Mouse (Mus musculus) intestine, embryonic 16.5 days (tissue): Measurements from ENCODE around the gene Chst11. TPM values are rescaled to one million over a fixed set of nuclear protein-coding genes. Genes with fewer than 3 reads are reported as not detected.

Source experiments
- ATAC-seq: fragments of 200-750 bp; cut with Nextera tagmentation; 2 replicates; pipeline ENCODE4 v1.8.0; 2017; ENCODE audit warnings: moderate TSS enrichment, moderate library complexity
- H3K27ac ChIP-seq: fragments of 300-500 bp; sonication (generic); 2 replicates; pipeline ENCODE4 v1.5.1; 2014; ENCODE audit warnings: mild to moderate bottlenecking, low read length
- H3K27me3 ChIP-seq: fragments of 300-500 bp; sonication (generic); replicated peaks from 2 replicates; pipeline ENCODE4 v1.6.1; 2014; ENCODE audit warnings: low read length, control low read depth, mixed read lengths; ENCODE audit not compliant: control insufficient read depth, insufficient read depth
- H3K36me3 ChIP-seq: fragments of 300-500 bp; sonication (generic); 2 replicates; pipeline ENCODE4 v1.6.1; 2014; ENCODE audit warnings: low read length, control low read depth; ENCODE audit not compliant: control insufficient read depth, insufficient read depth
- H3K4me1 ChIP-seq: fragments of 300-500 bp; sonication (generic); 2 replicates; pipeline ENCODE4 v1.6.1; 2014; ENCODE audit warnings: low read length, control low read depth, mixed read lengths; ENCODE audit not compliant: control insufficient read depth, insufficient read depth
- H3K4me2 ChIP-seq: fragments of 300-500 bp; sonication (generic); 2 replicates; pipeline ENCODE4 v1.6.1; 2014; ENCODE audit warnings: low read depth, low read length, control low read depth
- H3K4me3 ChIP-seq: fragments of 300-500 bp; sonication (generic); 2 replicates; pipeline ENCODE4 v1.5.1; 2014; ENCODE audit warnings: mild to moderate bottlenecking, low read length
- H3K9ac ChIP-seq: fragments of 300-500 bp; sonication (generic); 2 replicates; pipeline ENCODE4 v1.6.1; 2014; ENCODE audit warnings: low read depth, low read length
- H3K9me3 ChIP-seq: fragments of 300-500 bp; sonication (generic); 2 replicates; pipeline ENCODE4 v1.6.1; 2016; ENCODE audit warnings: low read length, control low read depth; ENCODE audit not compliant: control insufficient read depth
- WGBS: fragments of 180-500 bp; shearing (Covaris S2); extraction: QIAGEN DNeasy Blood & Tissue Kit; methylation state at CpG from one replicate; pipeline ENCODE4 v1.1.7; 2014; 5-methylcytosine and 5-hydroxymethylcytosine counted together
- polyA plus RNA-seq: library from polyadenylated mRNA; unstranded; fragments of >200 nt; fragmentation: Nextera tagmentation; extraction: Ambion mirVana; gene quantifications from 2 replicates; pipeline ENCODE4 v1.2.1, GENCODE M21; 2015

The Chst11 gene
- polyA plus RNA-seq, 1 experiment from 2014 or later: 0.88 TPM

DNA sequence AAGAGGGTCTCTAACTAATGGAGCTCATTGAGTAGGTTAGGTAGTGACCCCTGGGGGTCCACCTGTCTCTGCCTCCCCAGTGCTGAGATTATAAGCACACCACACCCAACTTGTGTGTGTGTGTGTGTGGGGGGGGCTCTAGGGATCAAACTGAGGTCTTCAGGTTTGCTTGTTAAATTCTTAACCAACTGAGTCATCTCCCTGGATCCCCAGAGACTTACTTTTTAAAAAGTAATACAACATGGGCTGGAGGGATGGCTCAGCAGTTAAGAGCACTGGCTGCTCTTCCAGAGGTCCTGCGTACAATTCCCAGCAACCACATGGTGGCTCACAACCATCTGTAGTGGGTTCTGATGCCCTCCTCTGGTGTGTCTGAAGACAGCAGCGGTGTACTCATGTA lies 15.4 kb downstream of the Chst11 start:
- Histone ChIP-seq H3K9me3 (no peaks in the 10 kb centered on the region), H3K27ac (no peak overlapping the region), H3K9ac (no peak overlapping the region), H3K27me3 (no peaks in the 10 kb centered on the region), H3K36me3 (no peaks in the 10 kb centered on the region), H3K4me3 (no peak overlapping the region), H3K4me2 (no peak overlapping the region), H3K4me1 (peaks cover 11% of the 10 kb centered on the region)
- ATAC-seq: no peak
- 98% methylated on average over 2 of the region's 2 CpGs for WGBS

DNA sequence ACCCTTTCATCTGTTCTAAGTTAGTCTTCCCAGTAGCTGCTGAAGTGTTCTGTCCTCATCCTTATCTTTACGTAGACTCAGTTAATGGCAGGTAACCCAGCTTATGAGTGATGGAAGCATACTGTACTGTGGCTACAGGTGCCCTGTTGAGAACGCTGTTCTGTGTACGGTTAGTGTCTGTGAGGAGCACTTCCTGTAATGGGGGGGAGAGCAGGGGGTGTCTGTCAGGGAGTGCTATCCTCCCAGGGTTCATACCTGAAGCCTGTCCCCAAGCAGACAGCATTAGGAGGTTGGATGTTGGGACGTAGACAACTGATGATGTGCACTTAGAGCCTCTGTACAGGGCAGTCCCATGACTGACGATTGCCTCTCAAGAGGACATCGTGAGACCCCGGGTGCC lies 18.6 kb downstream of the Chst11 start:
- Histone ChIP-seq H3K4me3 (no peak overlapping the region), H3K27me3 (no peaks in the 10 kb centered on the region), H3K4me1 (peaks cover 11% of the 10 kb centered on the region), H3K9ac (no peak overlapping the region), H3K9me3 (no peaks in the 10 kb centered on the region), H3K4me2 (no peak overlapping the region), H3K36me3 (no peaks in the 10 kb centered on the region), H3K27ac (no peak overlapping the region)
- no peak for ATAC-seq
- WGBS: 87% methylated on average over 7 of the region's 7 CpGs

- Histone ChIP-seq H3K9me3 (no peaks in the 10 kb centered on the region), H3K36me3 (no peaks in the 10 kb centered on the region), H3K9ac (no peak overlapping the region), H3K27ac (no peak overlapping the region), H3K4me3 (no peak overlapping the region), H3K4me2 (no peak overlapping the region), H3K4me1 (peaks cover 11% of the 10 kb centered on the region), H3K27me3 (no peaks in the 10 kb centered on the region)
- ATAC-seq: peak; percentile 14; the same call in 1 of the 2 replicates
- WGBS: 64% methylated on average over 9 of the region's 9 CpGs
Observed at GRCm38 (mm10) chr10:83004389-83004788, 19.1 kb downstream of the Chst11 start.

- Histone ChIP-seq H3K27me3 (no peaks in the 10 kb centered on the region), H3K4me1 (peaks cover 11% of the 10 kb centered on the region), H3K9ac (no peak overlapping the region), H3K4me3 (no peak overlapping the region), H3K36me3 (no peaks in the 10 kb centered on the region), H3K4me2 (no peak overlapping the region), H3K27ac (no peak overlapping the region), H3K9me3 (no peaks in the 10 kb centered on the region)
- 74% methylated on average over 4 of the region's 4 CpGs for WGBS
- ATAC-seq: no peak
Observed at GRCm38 (mm10) chr10:83005003-83005402, 19.7 kb downstream of the Chst11 start.

- H3K4me1 ChIP-seq: peaks cover 8% of the 10 kb centered on the region
Observed at GRCm38 (mm10) chr10:83006258-83006657, 21.0 kb downstream of the Chst11 start.

DNA sequence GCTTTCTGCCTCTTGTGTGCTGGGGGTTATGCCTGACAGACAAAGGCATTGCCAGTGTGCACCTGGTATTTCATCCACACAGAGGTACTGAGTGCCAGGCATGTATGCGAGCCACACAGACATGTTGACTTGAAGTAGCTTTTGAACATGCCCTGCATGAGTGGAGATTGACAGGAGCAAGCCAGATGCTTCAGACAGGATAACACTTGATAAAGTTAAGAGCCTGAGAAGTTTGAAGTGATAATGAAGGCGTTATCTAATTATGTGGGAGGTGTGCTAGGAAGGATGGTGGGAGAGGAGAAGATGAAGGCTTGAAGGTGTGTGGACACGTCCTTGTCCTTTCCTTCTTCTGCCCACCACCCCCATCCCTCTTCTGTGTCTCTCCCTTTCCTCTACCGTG lies 28.7 kb downstream of the Chst11 start:
- ATAC-seq: peak; percentile 7; the same call in 1 of the 2 replicates
- Histone ChIP-seq H3K4me1 (peaks cover 3% of the 10 kb centered on the region; the same call in 1 of the 2 replicates), H3K4me2 (no peak overlapping the region), H3K9ac (no peak overlapping the region), H3K4me3 (no peak overlapping the region), H3K27ac (no peak overlapping the region), H3K27me3 (no peaks in the 10 kb centered on the region), H3K9me3 (no peaks in the 10 kb centered on the region; the same call in 1 of the 2 replicates), H3K36me3 (no peaks in the 10 kb centered on the region)
- 84% methylated on average over 4 of the region's 4 CpGs for WGBS

More at GRCm38 (mm10) chr10:83006258-83006657, 21.0 kb downstream of the Chst11 start:
- H3K27ac ChIP-seq: no peak overlapping the region
- no peak overlapping the region for H3K4me2 ChIP-seq
- H3K9me3 ChIP-seq: no peaks in the 10 kb centered on the region
- ATAC-seq: no peak
- H3K36me3 ChIP-seq: no peaks in the 10 kb centered on the region
- H3K4me3 ChIP-seq: no peak overlapping the region
- WGBS: 91% methylated on average over 8 of the region's 8 CpGs
- no peak overlapping the region for H3K9ac ChIP-seq
- no peaks in the 10 kb centered on the region for H3K27me3 ChIP-seq

DNA sequence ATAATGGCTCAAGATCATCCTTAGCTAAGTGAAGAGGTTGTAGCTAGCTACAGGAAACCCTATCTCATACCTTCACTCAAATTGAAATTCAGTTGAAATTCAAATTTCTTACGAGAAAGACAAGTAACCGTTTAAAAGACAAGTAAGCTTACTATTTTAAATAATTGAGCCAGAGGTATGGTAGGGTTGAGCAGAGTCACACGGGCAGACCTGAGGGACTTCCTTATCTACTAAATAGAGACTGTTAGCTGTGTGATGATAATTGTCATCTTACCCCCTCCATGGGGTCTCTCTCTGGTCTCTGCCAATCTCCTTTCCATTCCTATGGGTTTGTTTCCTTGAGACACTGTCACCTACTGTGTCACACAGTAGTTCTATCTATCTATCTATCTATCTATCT lies 30.6 kb downstream of the Chst11 start:
- Histone ChIP-seq H3K4me2 (no peak overlapping the region), H3K4me1 (0 out of 2 replicates have a peak, but pooled peaks cover 3% of the 10 kb centered on the region), H3K36me3 (no peaks in the 10 kb centered on the region), H3K27ac (no peak overlapping the region), H3K9ac (no peak overlapping the region), H3K9me3 (no peaks in the 10 kb centered on the region; the same call in 1 of the 2 replicates), H3K27me3 (no peaks in the 10 kb centered on the region), H3K4me3 (no peak overlapping the region)
- ATAC-seq: no peak
- WGBS: 89% methylated on average over 3 of the region's 3 CpGs

GRCm38 (mm10) chr10:83016779-83017178 lies 31.5 kb downstream of the Chst11 start:
- H3K4me1 ChIP-seq: 0 out of 2 replicates have a peak, but pooled peaks cover 3% of the 10 kb centered on the region
- 71% methylated on average over 13 of the region's 13 CpGs for WGBS
- H3K36me3 ChIP-seq: no peaks in the 10 kb centered on the region
- no peak for ATAC-seq
- H3K9ac ChIP-seq: no peak overlapping the region
- H3K27me3 ChIP-seq: no peaks in the 10 kb centered on the region
- H3K4me3 ChIP-seq: no peak overlapping the region
- no peaks in the 10 kb centered on the region; the same call in 1 of the 2 replicates for H3K9me3 ChIP-seq
- H3K27ac ChIP-seq: no peak overlapping the region
- no peak overlapping the region for H3K4me2 ChIP-seq

- no peaks in the 10 kb centered on the region for H3K36me3 ChIP-seq
- no peak overlapping the region for H3K4me3 ChIP-seq
- 59% methylated on average over 21 of the region's 21 CpGs for WGBS
- H3K9me3 ChIP-seq: no peaks in the 10 kb centered on the region; the same call in 1 of the 2 replicates
- no peak overlapping the region for H3K27ac ChIP-seq
- H3K4me2 ChIP-seq: no peak overlapping the region
- no peak for ATAC-seq
- 0 out of 2 replicates have a peak, but pooled peaks cover 3% of the 10 kb centered on the region for H3K4me1 ChIP-seq
- no peaks in the 10 kb centered on the region for H3K27me3 ChIP-seq
- no peak overlapping the region for H3K9ac ChIP-seq
Observed at GRCm38 (mm10) chr10:83017760-83018498, 32.6 kb downstream of the Chst11 start.
